Mouse (Mus musculus): Measurements from ENCODE around the gene Gm49353. TPM values are rescaled to one million over a fixed set of nuclear protein-coding genes. Genes with fewer than 3 reads are reported as not detected.

Gene Gm49353
- total RNA-seq, 2 experiments from 2014 or later, result not detected

Other genes with a start within 250 kb of the Gm49353 start
- not detected for gene 2310057J18Rik, start 212.7 kb upstream of the Gm49353 start, total RNA-seq (2021)
- gene Soga3, start 55.1 kb upstream of the Gm49353 start, total RNA-seq (2021), result not detected
- gene 9330159F19Rik, start 12.7 kb downstream of the Gm49353 start, total RNA-seq (2021), result 10 to 100 TPM; 49.3 to 52.6 TPM
- 10 to 100 TPM; 27.9 to 30.7 TPM for gene Echdc1, start 114.2 kb downstream of the Gm49353 start, total RNA-seq (2021)
- gene Rnf146, start 163.5 kb downstream of the Gm49353 start, total RNA-seq (2021), result 10 to 100 TPM; 42.3 to 52.5 TPM

All from gastrocnemius, postnatal 36 days (tissue).